Mouse (Mus musculus) spleen, adult 2 months (tissue): ENCODE measurements around the gene Prps1l3.

Source experiments
- CTCF ChIP-seq: fragments of 200-500 bp; IDR thresholded peaks from 2 replicates; pipeline ENCODE4 v1.5.1; 2011; ENCODE audit warnings: mild to moderate bottlenecking, inconsistent platforms; ENCODE audit not compliant: insufficient read depth, insufficient read length, insufficient replicate concordance; ENCODE audit errors: extremely low read depth
- POLR2A ChIP-seq: fragments of 200-500 bp; IDR thresholded peaks from 2 replicates; pipeline ENCODE4 v1.6.1; 2011; ENCODE audit warnings: low read depth, low read length, inconsistent platforms

DNA sequence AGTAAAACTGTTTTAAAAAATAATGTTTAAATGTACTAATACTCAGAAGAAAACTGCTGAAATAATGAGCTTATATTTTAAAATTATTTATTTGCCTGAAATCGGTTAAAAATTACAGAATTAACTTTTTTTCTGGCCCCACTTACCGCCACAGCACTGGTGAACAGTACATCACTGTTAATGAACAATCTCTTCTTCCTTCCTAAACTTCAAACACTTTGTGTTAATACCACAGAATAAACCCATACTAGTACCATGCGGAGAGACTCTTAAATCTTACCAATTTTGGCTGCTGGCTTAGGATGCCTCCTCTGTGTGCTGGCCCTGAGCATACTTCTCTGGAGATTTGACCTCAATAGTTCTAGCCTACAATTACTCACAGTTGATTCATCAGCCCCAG, 28.3 kb upstream of the Prps1l3 start:
- TF ChIP-seq CTCF, result no peak
- no peak for TF ChIP-seq POLR2A
